Mouse (Mus musculus) MEL (cell line): ENCODE data around the gene Enthd1. TPM values are rescaled to one million over a fixed set of nuclear protein-coding genes. Genes with fewer than 3 reads are reported as not detected.

Experiments used
- DNase-seq: peaks from one replicate; pipeline ENCODE4 v3.0.0; 2011; ENCODE audit warnings: low read depth, low spot score
- H3K27ac ChIP-seq: 2 replicates; pipeline ENCODE4 v1.5.1; 2012; ENCODE audit warnings: low read depth, mild to moderate bottlenecking, control low read depth, low read length, moderate library complexity; ENCODE audit not compliant: control insufficient read depth
- H3K27me3 ChIP-seq, 2 experiments: fragments of 150-350 bp in 1 of 2; sonication (generic) in 1 of 2; 2 replicates each; pipeline ENCODE4 v1.6.1; 2012; ENCODE audit warnings: low read length in 2 of 2, mild to moderate bottlenecking in 2 of 2, improper control_type of control experiment in 1 of 2, moderate library complexity in 1 of 2; ENCODE audit not compliant: insufficient read depth in 2 of 2, control insufficient read depth in 1 of 2
- H3K36me3 ChIP-seq, 2 experiments: 2 replicates each; pipeline ENCODE4 v1.6.1; 2012 to 2014; ENCODE audit warnings: low read length in 2 of 2, improper control_type of control experiment in 1 of 2, inconsistent platforms in 1 of 2, mild to moderate bottlenecking in 1 of 2; ENCODE audit not compliant: insufficient read depth in 2 of 2, control insufficient read depth in 1 of 2
- H3K4me1 ChIP-seq, 2 experiments: fragments of 150-350 bp in 1 of 2; sonication (generic) in 1 of 2; 2 replicates each; pipeline ENCODE4 v1.6.1; 2012; ENCODE audit warnings: low read length in 2 of 2, improper control_type of control experiment in 1 of 2, mild to moderate bottlenecking in 1 of 2; ENCODE audit not compliant: insufficient read depth in 2 of 2, control insufficient read depth in 1 of 2
- H3K4me3 ChIP-seq, 2 experiments: fragments of 150-350 bp in 1 of 2; sonication (generic) in 1 of 2; 2 replicates each; pipeline ENCODE4 v1.5.1; 2012; ENCODE audit warnings: low read depth in 2 of 2, low read length in 2 of 2, mild to moderate bottlenecking in 2 of 2, moderate library complexity in 2 of 2, control low read depth in 1 of 2, improper control_type of control experiment in 1 of 2; ENCODE audit not compliant: control insufficient read depth in 1 of 2, insufficient read depth in 1 of 2
- H3K79me2 ChIP-seq: 2 replicates; pipeline ENCODE4 v1.6.1; 2012; ENCODE audit warnings: mild to moderate bottlenecking, low read length, moderate library complexity; ENCODE audit not compliant: control insufficient read depth, poor library complexity, insufficient read depth
- H3K9ac ChIP-seq: 2 replicates; pipeline ENCODE4 v1.6.1; 2012; ENCODE audit warnings: low read depth, mild to moderate bottlenecking, control low read depth, low read length, moderate library complexity; ENCODE audit not compliant: control insufficient read depth, poor library complexity, severe bottlenecking
- H3K9me3 ChIP-seq: fragments of 150-350 bp; sonication (generic); replicated peaks from 2 replicates; pipeline ENCODE4 v1.6.1; 2012; ENCODE audit warnings: mild to moderate bottlenecking, low read length, improper control_type of control experiment, moderate library complexity; ENCODE audit not compliant: insufficient read depth
- CHD2 ChIP-seq: IDR thresholded peaks from 2 replicates; pipeline ENCODE4 v1.6.1; 2011; ENCODE audit warnings: low read length, improper control_type of control experiment
- ELF1 ChIP-seq: IDR thresholded peaks from 2 replicates; pipeline ENCODE4 v1.6.1; 2014; ENCODE audit warnings: low read depth, mild to moderate bottlenecking, inconsistent platforms, low read length, improper control_type of control experiment, moderate library complexity
- EP300 ChIP-seq, 2 experiments: IDR thresholded peaks; 2 replicates each; pipeline ENCODE4 v1.6.1; 2011; ENCODE audit warnings: improper control_type of control experiment in 2 of 2, low read length in 2 of 2, low read depth in 1 of 2, mild to moderate bottlenecking in 1 of 2
- GATA1 ChIP-seq: IDR thresholded peaks from 2 replicates; pipeline ENCODE4 v1.6.1; 2011; ENCODE audit warnings: low read depth, low read length, improper control_type of control experiment
- MAFK ChIP-seq: IDR thresholded peaks from 2 replicates; pipeline ENCODE4 v1.6.1; 2011; ENCODE audit warnings: low read depth, mild to moderate bottlenecking, low read length, improper control_type of control experiment, borderline replicate concordance
- MAX ChIP-seq: IDR thresholded peaks from 2 replicates; pipeline ENCODE4 v1.6.1; 2011; ENCODE audit warnings: low read length, improper control_type of control experiment
- NELFE ChIP-seq: IDR thresholded peaks from 2 replicates; pipeline ENCODE4 v1.6.1; 2011; ENCODE audit warnings: low read depth, low read length, improper control_type of control experiment
- POLR2AphosphoS5 ChIP-seq: IDR thresholded peaks from 2 replicates; pipeline ENCODE4 v1.6.1; 2012; ENCODE audit warnings: low read depth, borderline replicate concordance, mild to moderate bottlenecking, inconsistent platforms, low read length, moderate library complexity, mixed read lengths
- RAD21 ChIP-seq: IDR thresholded peaks from 2 replicates; pipeline ENCODE4 v1.6.1; 2011; ENCODE audit warnings: mild to moderate bottlenecking, low read depth, low read length, improper control_type of control experiment
- SIN3A ChIP-seq: IDR thresholded peaks from 2 replicates; pipeline ENCODE4 v1.6.1; 2012; ENCODE audit warnings: low read length, improper control_type of control experiment, inconsistent platforms
- TAL1 ChIP-seq: IDR thresholded peaks from 2 replicates; pipeline ENCODE4 v1.6.1; 2012; ENCODE audit warnings: mild to moderate bottlenecking, inconsistent platforms, low read length, moderate library complexity, mixed read lengths
- TBP ChIP-seq: IDR thresholded peaks from 2 replicates; pipeline ENCODE4 v1.8.0; 2011; ENCODE audit warnings: low read depth, low read length, improper control_type of control experiment
- TCF12 ChIP-seq: IDR thresholded peaks from 2 replicates; pipeline ENCODE4 v1.6.1; 2014; ENCODE audit warnings: low read depth, mild to moderate bottlenecking, inconsistent platforms, low read length, improper control_type of control experiment, moderate library complexity
- UBTF ChIP-seq: IDR thresholded peaks from 2 replicates; pipeline ENCODE4 v1.6.1; 2012; ENCODE audit warnings: low read depth, mild to moderate bottlenecking, inconsistent platforms, low read length, improper control_type of control experiment, moderate library complexity, borderline replicate concordance; ENCODE audit not compliant: insufficient read depth
- USF1 ChIP-seq: IDR thresholded peaks from 2 replicates; pipeline ENCODE4 v1.6.1; 2014; ENCODE audit warnings: low read depth, mild to moderate bottlenecking, inconsistent platforms, low read length, improper control_type of control experiment, moderate library complexity
- USF2 ChIP-seq, 2 experiments: IDR thresholded peaks; 2 replicates each; pipeline ENCODE4 v1.6.1; 2011 to 2012; ENCODE audit warnings: improper control_type of control experiment in 2 of 2, low read length in 2 of 2, borderline replicate concordance in 1 of 2, inconsistent platforms in 1 of 2, low read depth in 1 of 2, mild to moderate bottlenecking in 1 of 2; ENCODE audit not compliant: insufficient read depth in 1 of 2
- ZKSCAN1 ChIP-seq: IDR thresholded peaks from 2 replicates; pipeline ENCODE4 v1.6.1; 2012; ENCODE audit warnings: low read depth, mild to moderate bottlenecking, inconsistent platforms, low read length, improper control_type of control experiment, moderate library complexity
- ZMIZ1 ChIP-seq: IDR thresholded peaks from 2 replicates; pipeline ENCODE4 v1.6.1; 2012; ENCODE audit warnings: low read depth, mild to moderate bottlenecking, inconsistent platforms, low read length, improper control_type of control experiment, moderate library complexity
- ZNF384 ChIP-seq: IDR thresholded peaks from 2 replicates; pipeline ENCODE4 v1.6.1; 2012; ENCODE audit warnings: low read depth, mild to moderate bottlenecking, inconsistent platforms, low read length, improper control_type of control experiment
- polyA plus RNA-seq, 2 experiments: library from polyadenylated mRNA; stranded (reverse) in 1 of 2; unstranded in 1 of 2; fragments of >175 nt in 1 of 2; fragments of >200 nt in 1 of 2; gene quantifications; 2 replicates each; pipeline versions ENCODE4 v1.2.1 to v1.2.4; 2012; ENCODE audit warnings: low replicate concordance in 2 of 2, low read depth in 1 of 2; ENCODE audit not compliant: insufficient read length in 2 of 2, insufficient read depth in 1 of 2, missing spikeins in 1 of 2
- total RNA-seq: library from RNA; depleted of rRNA; stranded (reverse); fragments of 300-350 nt; gene quantifications from 2 replicates; pipeline ENCODE4 v1.2.3, GENCODE M21; 2012

The Enthd1 gene
- total and polyA plus RNA-seq, 3 experiments = not detected

GRCm38 (mm10) chr15:80604026-80604425, 39.1 kb upstream of the Enthd1 start:
- Histone ChIP-seq H3K79me2 (no peaks in the 10 kb centered on the region), H3K9ac (no peak overlapping the region), H3K4me1 (0 out of 4 replicates have a peak, but pooled peaks cover 0 to 3% of the 10 kb centered on the region in 2 experiments), H3K9me3 (no peaks in the 10 kb centered on the region), H3K27me3 (peaks cover 5 to 8% of the 10 kb centered on the region in 2 experiments), H3K36me3 (no peaks in the 10 kb centered on the region), H3K4me3 (no peak overlapping the region)
- no peak for DNase-seq
- no peak for TF ChIP-seq MAFK
- no peak for TF ChIP-seq CHD2
- no peak for TF ChIP-seq ZMIZ1
- TF ChIP-seq, all 39 proteins: peak for 0
- no peak overlapping the region for H3K27ac ChIP-seq

DNA sequence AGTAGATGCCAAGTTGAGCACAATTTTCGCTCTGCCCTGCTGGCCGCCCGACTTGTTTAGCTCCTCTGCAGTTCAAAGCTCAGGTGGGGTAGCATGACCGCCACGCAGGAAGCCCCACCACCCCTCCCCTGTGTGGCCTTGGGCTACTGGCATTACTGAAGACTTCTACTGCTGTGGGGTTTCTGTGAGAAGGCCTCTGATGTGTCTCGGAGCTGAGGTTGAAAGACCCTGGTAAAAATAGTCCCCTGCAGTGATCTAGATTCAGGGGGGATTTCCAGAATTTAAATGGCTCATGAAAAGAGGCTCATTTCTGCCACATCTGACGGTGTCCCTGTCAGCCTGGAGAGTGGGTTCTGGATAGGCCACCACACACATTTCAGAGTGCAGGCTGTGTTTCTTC, 37.5 kb upstream of the Enthd1 start:
- H3K4me3 ChIP-seq = no peak overlapping the region
- DNase-seq = no peak
- H3K9ac ChIP-seq = no peak overlapping the region
- H3K27ac ChIP-seq = no peak overlapping the region
- H3K4me1 ChIP-seq = 0 out of 4 replicates have a peak, but pooled peaks cover 0 to 3% of the 10 kb centered on the region in 2 experiments
- H3K27me3 ChIP-seq = peaks cover 5 to 8% of the 10 kb centered on the region in 2 experiments
- TF ChIP-seq RAD21 (no peak), USF2 (IDR thresholded peaks at IDR 0.05; ENCODE audit: borderline replicate concordance in 1 of 2, insufficient read depth in 1 of 2, low read depth in 1 of 2, low read length in 2 of 2) (no peak), NELFE (no peak), USF1 (no peak), EP300 (IDR thresholded peaks at IDR 0.05; ENCODE audit: low read depth in 1 of 2, low read length in 2 of 2) (no peak), UBTF (no peak), ZKSCAN1 (no peak), TAL1 (no peak), CHD2 (no peak), TBP (no peak), MAX (no peak), TCF12 (no peak), SIN3A (no peak), GATA1 (no peak), POLR2AphosphoS5 (no peak), ZNF384 (no peak), ELF1 (no peak), MAFK (no peak)
- H3K79me2 ChIP-seq = no peaks in the 10 kb centered on the region
- H3K9me3 ChIP-seq = no peaks in the 10 kb centered on the region
- H3K36me3 ChIP-seq = no peaks in the 10 kb centered on the region
